Mouse (Mus musculus): Measurements from ENCODE around the gene Sult2b1.

DNA sequence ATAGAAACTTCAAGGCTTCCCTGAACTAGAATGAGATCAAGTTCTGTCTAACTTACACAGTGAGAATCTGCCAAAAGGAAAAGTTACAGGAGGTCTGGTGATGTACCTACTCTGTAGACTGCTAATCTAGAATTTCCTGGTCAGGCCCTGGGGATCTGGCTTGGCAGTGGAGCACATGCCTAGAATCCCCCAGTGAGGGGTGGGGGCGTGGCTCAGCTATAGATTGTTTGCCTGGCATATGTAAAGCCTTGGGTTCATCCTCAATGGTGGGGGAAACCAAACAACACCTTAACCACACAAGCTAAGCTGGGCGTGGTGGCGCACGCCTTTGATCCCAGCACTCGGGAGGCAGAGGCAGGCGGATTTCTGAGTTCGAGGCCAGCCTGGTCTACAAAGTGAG is 86.6 kb downstream of the Sult2b1 start:
- TF ChIP-seq GATA1 (IDR thresholded peaks at IDR 0.05; ENCODE audit: low read length) (no peak), TAL1 (IDR thresholded peaks at IDR 0.05; ENCODE audit: low read length) (no peak)
